Mouse (Mus musculus): ENCODE measurements at regions not wholly inside any gene's neighbourhood (a gene's known extent, or its start where the extent isn't known, plus 50 kb on each side); places are given as distances from the start of the nearest gene placed in this dataset.

- H3K27ac ChIP-seq = no peak overlapping the region
- no peaks in the 10 kb centered on the region for H3K27me3 ChIP-seq
- H3K4me3 ChIP-seq = no peak overlapping the region
- no peak overlapping the region for H3K4me2 ChIP-seq
- peak; percentile 76 for ATAC-seq
- no peaks in the 10 kb centered on the region for H3K9me3 ChIP-seq (replicated peaks)
- no peak overlapping the region for H3K9ac ChIP-seq
- peaks cover 15% of the 10 kb centered on the region; the same call in 1 of the 2 replicates for H3K4me1 ChIP-seq
- H3K36me3 ChIP-seq (ENCODE audit: poor library complexity, severe bottlenecking) = no peaks in the 10 kb centered on the region
- 30% methylated on average over 1 of the region's 1 CpGs for WGBS
Observed at GRCm38 (mm10) chr6:103353346-103353745, 157.0 kb upstream of the Chl1 start.

DNA sequence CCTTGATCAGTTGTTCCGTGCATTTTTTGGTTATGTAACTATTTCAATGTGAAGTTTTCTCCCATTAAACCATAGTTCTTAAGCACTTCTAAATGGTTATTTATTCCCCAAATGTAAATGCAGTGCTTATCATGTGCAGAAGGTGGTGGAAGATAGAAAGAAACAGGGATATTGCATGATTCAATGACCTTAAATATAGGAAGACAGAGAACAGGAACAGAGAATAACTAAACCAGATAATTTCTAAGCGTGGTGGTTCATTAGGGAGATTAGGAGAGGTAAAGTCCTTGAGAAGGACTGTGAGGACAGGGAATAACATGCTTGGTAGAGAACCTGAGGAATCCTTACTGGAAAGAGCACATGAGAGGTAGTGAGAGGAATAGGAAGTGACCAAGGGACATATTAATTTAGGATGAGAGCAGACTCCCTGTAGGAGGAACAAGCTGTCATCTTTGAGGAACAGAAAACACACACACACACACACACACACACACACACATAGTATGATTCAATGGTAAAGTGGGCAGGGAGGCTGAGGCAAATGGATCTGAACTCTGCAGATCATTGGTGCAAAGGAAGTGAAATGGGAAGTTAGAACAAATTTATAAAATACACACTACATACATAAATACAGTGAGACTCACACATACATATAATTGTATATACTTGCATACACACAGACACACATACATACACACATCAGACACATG, 143.4 kb upstream of the Chl1 start:
- Histone ChIP-seq H3K4me3 (no peak overlapping the region), H3K4me1 (no peaks in the 10 kb centered on the region), H3K9me3 (replicated peaks) (no peaks in the 10 kb centered on the region), H3K36me3 (ENCODE audit: poor library complexity, severe bottlenecking) (no peaks in the 10 kb centered on the region), H3K4me2 (no peak overlapping the region), H3K27ac (no peak overlapping the region), H3K27me3 (no peaks in the 10 kb centered on the region), H3K9ac (no peak overlapping the region)
- 85% methylated on average over 2 of the region's 2 CpGs for WGBS
- no peak for ATAC-seq

DNA sequence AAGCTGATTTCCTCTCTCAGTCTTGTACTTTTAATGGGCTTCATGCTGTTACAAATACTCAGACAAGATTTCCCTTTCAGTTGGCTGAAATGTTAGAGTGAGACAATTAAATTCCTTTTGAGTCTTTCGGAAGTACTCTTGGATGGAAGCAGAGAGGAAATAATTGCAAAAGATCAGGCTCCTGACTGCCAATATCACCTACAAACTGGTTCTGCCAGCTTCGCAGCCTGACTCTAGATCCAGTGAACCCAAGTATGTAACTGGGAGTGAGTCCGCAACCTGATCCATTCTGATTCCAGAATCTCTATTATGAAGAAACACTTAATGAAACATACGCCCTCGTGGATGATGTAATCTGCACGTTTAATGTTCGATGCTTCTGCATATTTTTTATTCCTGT, 135.4 kb upstream of the Chl1 start:
- ATAC-seq = no peak
- Histone ChIP-seq H3K4me1 (0 out of 2 replicates have a peak, but pooled peaks cover 11% of the 10 kb centered on the region), H3K36me3 (ENCODE audit: poor library complexity, severe bottlenecking) (no peaks in the 10 kb centered on the region), H3K27ac (no peak overlapping the region), H3K4me3 (no peak overlapping the region), H3K9me3 (replicated peaks) (no peaks in the 10 kb centered on the region), H3K9ac (no peak overlapping the region), H3K27me3 (no peaks in the 10 kb centered on the region), H3K4me2 (no peak overlapping the region)
- WGBS = 76% methylated on average over 7 of the region's 7 CpGs

GRCm38 (mm10) chr6:103377277-103377676, 133.1 kb upstream of the Chl1 start:
- Histone ChIP-seq H3K9me3 (replicated peaks) (no peaks in the 10 kb centered on the region), H3K4me2 (no peak overlapping the region), H3K36me3 (ENCODE audit: poor library complexity, severe bottlenecking) (no peaks in the 10 kb centered on the region), H3K27me3 (no peaks in the 10 kb centered on the region), H3K27ac (no peak overlapping the region), H3K9ac (no peak overlapping the region), H3K4me3 (no peak overlapping the region), H3K4me1 (peaks cover 30% of the 10 kb centered on the region)
- 49% methylated on average over 1 of the region's 1 CpGs for WGBS
- peak; percentile 41; the same call in 1 of the 2 replicates for ATAC-seq

- no peak overlapping the region for H3K27ac ChIP-seq
Observed at GRCm38 (mm10) chr6:103378047-103378446, 132.3 kb upstream of the Chl1 start.

GRCm38 (mm10) chr6:103381030-103381429, 129.4 kb upstream of the Chl1 start:
- 3% methylated on average over 1 of the region's 1 CpGs for WGBS
- no peak overlapping the region for H3K9ac ChIP-seq
- H3K9me3 ChIP-seq (replicated peaks) = no peaks in the 10 kb centered on the region
- H3K4me3 ChIP-seq = no peak overlapping the region
- ATAC-seq = peak; percentile 87
- no peaks in the 10 kb centered on the region for H3K36me3 ChIP-seq (ENCODE audit: poor library complexity, severe bottlenecking)
- H3K27ac ChIP-seq = peak overlapping the region; percentile 33; the same call in 1 of the 2 replicates
- H3K4me2 ChIP-seq = no peak overlapping the region
- H3K4me1 ChIP-seq = peaks cover 33% of the 10 kb centered on the region
- H3K27me3 ChIP-seq = no peaks in the 10 kb centered on the region

More at GRCm38 (mm10) chr6:103378047-103378446, 132.3 kb upstream of the Chl1 start:
- H3K9ac ChIP-seq = no peak overlapping the region
- no peak overlapping the region for H3K4me3 ChIP-seq
- no peaks in the 10 kb centered on the region for H3K36me3 ChIP-seq (ENCODE audit: poor library complexity, severe bottlenecking)
- H3K9me3 ChIP-seq (replicated peaks) = no peaks in the 10 kb centered on the region
- ATAC-seq = no peak
- no peaks in the 10 kb centered on the region for H3K27me3 ChIP-seq
- peaks cover 33% of the 10 kb centered on the region for H3K4me1 ChIP-seq
- H3K4me2 ChIP-seq = no peak overlapping the region

DNA sequence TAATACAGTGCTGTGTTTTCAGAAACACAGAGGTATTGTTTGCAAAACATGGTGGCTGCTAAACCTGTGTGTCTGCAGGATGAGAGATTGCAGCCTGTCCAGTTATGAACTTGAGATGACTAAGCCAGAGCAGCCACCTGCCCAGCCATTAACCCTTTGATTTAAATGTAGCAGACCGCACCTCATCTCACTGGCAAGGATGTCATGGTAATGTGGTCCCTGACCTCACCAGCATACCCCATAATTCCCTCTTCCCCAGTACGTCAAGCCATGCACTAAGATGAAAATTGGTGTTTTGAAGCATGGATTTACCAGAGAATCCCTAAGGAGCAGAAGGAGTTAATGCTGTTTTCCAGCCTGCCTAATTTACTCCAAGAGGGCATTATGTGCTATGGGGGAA, 128.5 kb upstream of the Chl1 start:
- H3K27ac ChIP-seq = peak overlapping the region; percentile 61; the same call in 1 of the 2 replicates
- H3K36me3 ChIP-seq (ENCODE audit: poor library complexity, severe bottlenecking) = no peaks in the 10 kb centered on the region
- peaks cover 31% of the 10 kb centered on the region for H3K4me1 ChIP-seq
- no peak overlapping the region for H3K9ac ChIP-seq
- no peaks in the 10 kb centered on the region for H3K9me3 ChIP-seq (replicated peaks)
- no peak overlapping the region for H3K4me2 ChIP-seq
- no peaks in the 10 kb centered on the region for H3K27me3 ChIP-seq
- H3K4me3 ChIP-seq = no peak overlapping the region
- 69% methylated on average over 2 of the region's 2 CpGs for WGBS
- no peak for ATAC-seq

DNA sequence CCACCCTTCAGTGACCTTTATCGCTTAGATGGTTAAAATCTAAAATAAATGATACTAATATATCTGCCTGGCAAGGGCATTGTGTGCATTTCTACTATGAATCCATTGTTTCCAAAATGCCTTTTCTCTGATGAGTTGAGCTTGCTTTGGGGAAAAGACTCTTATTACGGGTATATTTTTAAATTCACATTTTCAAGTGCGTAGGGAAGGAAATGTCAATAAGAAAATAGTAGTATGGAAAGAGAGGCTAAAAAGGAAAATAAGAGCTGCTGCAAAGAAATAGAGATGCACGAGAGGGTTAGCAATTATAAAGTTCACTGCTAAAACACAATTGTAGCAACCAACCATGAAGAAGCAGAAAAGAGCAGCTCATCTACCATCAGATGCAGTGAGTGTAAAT, 123.8 kb upstream of the Chl1 start:
- Histone ChIP-seq H3K9me3 (replicated peaks) (no peaks in the 10 kb centered on the region), H3K4me2 (no peak overlapping the region), H3K4me1 (peaks cover 9% of the 10 kb centered on the region), H3K27ac (no peak overlapping the region), H3K4me3 (no peak overlapping the region), H3K36me3 (ENCODE audit: poor library complexity, severe bottlenecking) (no peaks in the 10 kb centered on the region), H3K27me3 (no peaks in the 10 kb centered on the region), H3K9ac (no peak overlapping the region)
- no peak for ATAC-seq
- WGBS = 58% methylated on average over 4 of the region's 4 CpGs

DNA sequence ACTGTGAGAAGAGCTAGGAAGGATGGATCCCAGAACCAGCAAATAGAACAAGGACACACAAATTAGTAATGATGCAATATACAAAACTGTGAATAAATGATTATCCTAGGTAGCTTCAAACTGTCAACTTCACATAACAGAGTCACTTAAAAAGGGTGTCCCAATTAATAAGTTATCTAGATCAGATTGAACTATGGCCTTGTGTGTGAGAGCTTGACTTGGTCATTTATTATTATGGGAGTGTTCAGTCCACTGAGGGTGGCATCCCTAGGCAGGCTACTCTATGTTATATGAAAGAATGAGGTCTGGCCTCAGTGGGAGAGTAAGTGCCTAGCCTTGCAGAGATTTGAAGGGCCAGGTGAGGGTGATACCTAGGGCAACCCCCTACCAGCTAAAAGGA, 104.4 kb upstream of the Chl1 start:
- no peaks in the 10 kb centered on the region for H3K27me3 ChIP-seq
- H3K4me1 ChIP-seq = no peaks in the 10 kb centered on the region
- ATAC-seq = no peak
- no peaks in the 10 kb centered on the region for H3K9me3 ChIP-seq (replicated peaks)
- no peak overlapping the region for H3K4me2 ChIP-seq
- no peak overlapping the region for H3K27ac ChIP-seq
- no peak overlapping the region for H3K4me3 ChIP-seq
- no peak overlapping the region for H3K9ac ChIP-seq
- H3K36me3 ChIP-seq (ENCODE audit: poor library complexity, severe bottlenecking) = no peaks in the 10 kb centered on the region

GRCm38 (mm10) chr6:103414888-103415287, 95.5 kb upstream of the Chl1 start:
- ATAC-seq = no peak
- Histone ChIP-seq H3K9ac (no peak overlapping the region), H3K4me2 (no peak overlapping the region), H3K27ac (no peak overlapping the region), H3K4me3 (no peak overlapping the region), H3K9me3 (replicated peaks) (no peaks in the 10 kb centered on the region), H3K4me1 (no peaks in the 10 kb centered on the region), H3K36me3 (ENCODE audit: poor library complexity, severe bottlenecking) (no peaks in the 10 kb centered on the region), H3K27me3 (no peaks in the 10 kb centered on the region)
- 83% methylated on average over 2 of the region's 2 CpGs for WGBS

GRCm38 (mm10) chr6:103421013-103421933, 89.1 kb upstream of the Chl1 start:
- 22% methylated on average over 1 of the region's 1 CpGs for WGBS
- ATAC-seq = peak; percentile 80
- H3K36me3 ChIP-seq (ENCODE audit: poor library complexity, severe bottlenecking) = no peaks in the 10 kb centered on the region
- peaks cover 7% of the 10 kb centered on the region for H3K4me1 ChIP-seq
- H3K27me3 ChIP-seq = no peaks in the 10 kb centered on the region
- no peaks in the 10 kb centered on the region for H3K9me3 ChIP-seq (replicated peaks)
- H3K9ac ChIP-seq = no peak overlapping the region
- no peak overlapping the region for H3K4me2 ChIP-seq
- H3K27ac ChIP-seq = 0 out of 2 replicates have a peak overlapping the region, but pooled peaks have one; percentile 12
- H3K4me3 ChIP-seq = no peak overlapping the region

DNA sequence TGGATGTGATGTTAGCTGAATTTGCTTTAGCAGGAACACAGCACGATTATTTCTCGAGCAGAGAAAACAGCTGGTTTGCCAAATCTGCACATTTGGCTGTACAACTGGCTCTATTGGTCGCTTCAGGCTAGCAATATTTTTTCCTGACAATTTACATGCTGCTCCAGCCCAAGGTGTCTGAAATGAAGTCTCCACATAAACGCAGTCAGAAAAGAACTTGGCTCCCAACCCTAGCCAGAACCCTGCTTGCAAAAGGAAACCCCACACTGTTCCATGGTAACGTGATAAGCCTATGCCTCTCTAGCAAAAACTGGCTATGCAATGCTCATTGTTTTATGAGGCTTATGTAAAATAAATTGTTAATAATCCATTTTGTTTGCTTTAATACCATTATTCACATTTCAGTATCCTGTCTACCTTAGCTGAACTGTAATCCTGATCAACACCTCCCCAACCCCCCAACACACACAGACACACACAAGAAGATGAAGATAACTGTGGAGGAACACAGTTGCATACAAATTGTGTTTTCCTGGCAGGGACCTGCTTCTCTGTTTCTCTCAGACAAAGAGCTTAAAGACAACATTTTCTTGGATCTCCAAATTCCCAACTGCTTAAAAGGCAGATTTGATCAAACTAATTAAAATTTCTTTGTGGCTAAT, 79.3 kb upstream of the Chl1 start:
- Histone ChIP-seq H3K27me3 (no peaks in the 10 kb centered on the region), H3K9me3 (replicated peaks) (no peaks in the 10 kb centered on the region), H3K9ac (no peak overlapping the region), H3K4me3 (no peak overlapping the region), H3K27ac (no peak overlapping the region), H3K36me3 (ENCODE audit: poor library complexity, severe bottlenecking) (no peaks in the 10 kb centered on the region), H3K4me1 (peaks cover 5% of the 10 kb centered on the region; the same call in 1 of the 2 replicates), H3K4me2 (no peak overlapping the region)
- WGBS = 53% methylated on average over 5 of the region's 5 CpGs
- ATAC-seq = peak; percentile 91
